Mouse (Mus musculus): ENCODE data around the gene Rasal2.

The Rasal2 gene

DNA sequence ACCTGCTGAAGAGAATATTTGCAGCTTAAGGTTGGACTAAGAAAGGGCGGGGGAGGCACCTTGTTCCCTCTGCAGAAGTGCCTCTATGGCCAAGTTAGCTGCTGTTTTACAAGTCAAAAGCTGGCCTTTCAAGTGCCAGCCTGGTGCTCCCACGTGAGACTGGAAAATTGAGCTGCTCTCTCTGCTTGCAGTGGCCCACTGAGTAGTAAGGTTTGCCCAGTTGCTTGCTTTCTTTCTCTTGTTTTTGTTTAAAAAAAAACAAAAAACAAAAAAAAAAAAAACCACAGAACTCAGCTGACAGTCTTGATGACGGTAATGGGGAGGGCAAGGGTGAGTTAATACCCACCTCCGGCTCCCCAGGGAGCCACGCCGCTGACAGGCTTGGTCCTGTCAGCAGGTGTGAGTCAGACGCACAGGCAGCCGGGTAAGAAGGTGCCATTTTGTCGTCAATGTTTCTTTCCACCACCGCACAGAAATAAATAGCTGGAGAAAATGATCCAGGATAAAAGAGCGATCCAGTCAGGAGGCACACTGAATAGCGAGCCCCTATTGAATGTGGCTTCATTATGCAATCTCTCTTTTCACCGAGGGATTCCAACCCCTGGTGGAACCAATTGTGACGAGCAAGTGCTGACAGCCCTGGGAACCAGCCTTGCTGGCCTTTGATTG is 27.7 kb upstream of the Rasal2 start:
- peak; percentile 73 for DNase-seq (ENCODE audit: low read depth, low spot score)

DNA sequence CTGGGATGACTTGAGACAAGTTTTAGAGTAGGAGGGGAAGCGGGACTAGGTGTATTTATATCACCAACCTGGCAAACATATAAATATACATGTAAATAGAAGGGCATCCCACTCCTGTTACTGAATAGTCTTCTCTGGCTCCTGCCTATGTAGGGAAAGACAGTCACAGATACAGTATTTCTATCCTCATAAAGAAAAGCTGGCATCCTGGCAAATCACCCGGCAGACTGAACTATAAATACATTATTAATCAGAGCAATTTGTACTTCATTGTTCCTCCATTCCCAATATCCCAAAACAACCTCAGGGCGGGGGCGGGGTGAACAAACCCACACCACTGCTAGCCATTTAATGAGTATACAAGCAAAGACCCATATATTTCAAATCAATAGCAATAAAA is 26.7 kb upstream of the Rasal2 start:
- no peak for DNase-seq (ENCODE audit: low read depth, low spot score)

DNA sequence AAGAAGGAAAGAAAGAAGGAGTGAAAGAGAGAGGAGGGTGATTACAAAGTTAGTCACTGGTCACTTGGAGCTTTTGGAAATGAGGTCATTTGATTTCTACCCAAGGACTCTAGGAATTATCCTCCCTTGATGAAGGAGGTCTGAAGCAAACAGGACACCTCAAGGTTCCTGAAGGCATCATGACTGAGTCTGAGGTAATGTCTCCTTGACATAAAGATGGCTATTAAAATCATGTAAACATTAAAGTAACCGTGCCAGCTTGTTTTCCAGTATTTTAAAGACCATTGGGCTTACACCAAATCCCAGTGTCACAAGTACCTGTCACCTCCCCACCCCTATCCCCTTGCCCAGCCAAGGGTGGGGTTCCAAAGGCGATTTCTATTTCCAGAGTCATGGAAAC is 25.9 kb upstream of the Rasal2 start:
- no peak for DNase-seq (ENCODE audit: low read depth, low spot score)

DNA sequence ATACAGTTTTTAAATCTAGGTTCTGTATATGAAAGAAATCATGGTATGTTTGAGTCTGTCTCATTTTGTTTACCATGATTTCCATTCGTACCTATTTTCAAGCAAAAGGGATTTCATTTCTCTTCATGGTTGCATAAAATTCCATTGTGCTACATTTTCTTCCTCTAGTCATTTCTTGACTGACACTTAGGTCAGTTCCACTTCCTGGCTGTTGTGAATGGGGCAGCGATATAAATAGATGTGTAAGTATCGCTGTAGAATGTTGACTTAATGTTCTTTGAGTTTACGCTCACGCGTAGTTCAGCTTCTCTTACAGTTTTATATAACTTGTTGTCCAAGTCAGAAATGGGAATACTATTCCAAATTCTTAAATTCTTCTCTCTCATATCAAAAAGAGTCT is 23.5 kb upstream of the Rasal2 start:
- DNase-seq (ENCODE audit: low read depth, low spot score), result no peak

DNA sequence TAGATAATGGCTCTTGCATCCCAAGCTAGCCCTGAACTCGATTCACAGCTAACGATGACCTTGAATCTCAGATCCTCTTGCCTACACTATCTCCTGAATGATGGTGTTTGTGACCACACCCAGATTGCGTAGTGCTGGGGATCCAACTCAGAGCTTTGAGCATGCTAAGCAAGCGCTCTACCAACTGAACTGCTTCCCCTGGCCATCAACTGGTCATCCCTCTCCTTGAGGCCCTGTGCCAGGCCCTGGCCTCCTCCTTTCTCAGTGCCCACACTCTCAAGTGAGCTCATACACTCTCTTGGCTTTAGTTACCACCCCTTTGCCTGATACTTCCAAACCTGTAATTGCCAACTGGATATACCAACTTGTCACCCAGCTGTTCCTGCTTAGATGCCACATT is 22.0 kb upstream of the Rasal2 start:
- DNase-seq (ENCODE audit: low read depth, low spot score), result peak; percentile 63

DNA sequence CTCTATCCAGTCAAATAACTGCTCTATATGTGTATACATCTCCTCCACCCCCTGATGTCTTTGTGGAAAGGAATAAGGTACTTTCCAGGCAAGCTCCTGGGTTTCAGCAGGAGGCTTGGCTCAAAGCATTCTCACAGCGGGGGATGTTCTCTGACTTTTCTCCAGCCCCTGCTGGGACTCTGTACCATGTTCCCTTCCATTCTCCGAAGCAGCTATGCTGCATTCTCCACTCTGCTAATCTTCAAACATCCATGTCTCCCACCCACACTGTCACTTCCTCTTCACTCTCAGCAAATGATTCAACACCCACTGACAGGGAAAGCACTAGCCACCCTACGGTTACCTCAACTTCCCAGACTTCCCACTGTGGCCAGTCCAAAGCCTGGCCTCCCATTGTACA is 20.9 kb upstream of the Rasal2 start:
- no peak for DNase-seq (ENCODE audit: low read depth, low spot score)

DNA sequence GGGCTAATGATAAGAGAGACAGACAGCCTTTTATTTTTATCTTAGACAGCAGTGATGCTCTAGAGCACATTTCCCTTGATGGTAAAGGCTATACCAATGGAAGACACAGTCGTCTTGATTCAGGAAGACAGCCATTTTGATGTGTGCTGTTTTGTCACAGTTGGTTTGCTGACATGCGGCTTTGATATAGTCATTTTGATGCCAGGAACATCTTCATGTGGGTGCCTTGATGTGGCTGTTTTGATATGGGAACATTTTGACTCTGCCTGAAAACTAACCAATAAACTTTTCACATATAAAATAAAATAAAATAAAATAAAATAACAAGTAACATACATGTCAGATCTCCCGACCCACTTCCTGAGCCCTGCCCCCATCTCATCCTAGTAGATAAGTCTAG is 16.0 kb upstream of the Rasal2 start:
- DNase-seq (ENCODE audit: low read depth, low spot score), result no peak

DNA sequence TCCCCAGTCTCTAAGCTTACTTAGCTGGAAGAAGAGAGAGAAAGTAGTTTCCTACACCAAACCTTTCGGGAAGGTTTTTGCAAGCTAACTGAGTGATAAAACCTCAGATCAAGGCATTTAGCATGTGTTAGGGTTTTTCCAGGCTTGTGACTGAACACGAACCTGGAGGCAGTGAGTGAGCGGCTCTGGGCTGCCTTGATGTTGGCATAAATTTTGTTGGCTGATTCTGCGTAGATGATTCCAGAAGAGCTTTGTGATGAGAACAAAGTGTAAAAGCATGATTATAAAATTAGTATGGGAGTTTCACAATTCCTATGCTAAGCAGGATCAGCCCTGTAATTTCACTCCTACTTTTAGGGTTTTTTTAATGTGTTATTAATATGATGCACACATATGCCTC is 15.2 kb upstream of the Rasal2 start:
- no peak for DNase-seq (ENCODE audit: low read depth, low spot score)

DNA sequence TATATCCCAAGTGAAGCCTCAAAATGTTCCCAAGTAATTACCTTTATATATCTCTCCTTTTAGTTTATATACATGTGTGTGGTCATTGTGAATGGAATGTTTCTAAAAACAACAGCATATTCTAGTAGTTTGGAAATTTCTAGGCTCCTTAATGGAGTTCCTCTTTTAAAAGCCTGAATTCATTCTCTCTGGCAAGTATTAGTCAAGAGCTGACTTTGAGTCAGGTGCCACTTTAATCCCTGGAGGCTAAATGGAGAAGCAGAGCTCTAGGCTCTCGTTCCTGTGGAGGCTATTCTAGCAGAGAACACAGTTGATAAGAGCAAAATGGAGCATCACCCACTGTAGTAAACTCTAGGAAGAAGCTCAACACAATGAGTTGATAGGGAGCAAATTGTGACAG is 14.5 kb upstream of the Rasal2 start:
- no peak for DNase-seq (ENCODE audit: low read depth, low spot score)

DNA sequence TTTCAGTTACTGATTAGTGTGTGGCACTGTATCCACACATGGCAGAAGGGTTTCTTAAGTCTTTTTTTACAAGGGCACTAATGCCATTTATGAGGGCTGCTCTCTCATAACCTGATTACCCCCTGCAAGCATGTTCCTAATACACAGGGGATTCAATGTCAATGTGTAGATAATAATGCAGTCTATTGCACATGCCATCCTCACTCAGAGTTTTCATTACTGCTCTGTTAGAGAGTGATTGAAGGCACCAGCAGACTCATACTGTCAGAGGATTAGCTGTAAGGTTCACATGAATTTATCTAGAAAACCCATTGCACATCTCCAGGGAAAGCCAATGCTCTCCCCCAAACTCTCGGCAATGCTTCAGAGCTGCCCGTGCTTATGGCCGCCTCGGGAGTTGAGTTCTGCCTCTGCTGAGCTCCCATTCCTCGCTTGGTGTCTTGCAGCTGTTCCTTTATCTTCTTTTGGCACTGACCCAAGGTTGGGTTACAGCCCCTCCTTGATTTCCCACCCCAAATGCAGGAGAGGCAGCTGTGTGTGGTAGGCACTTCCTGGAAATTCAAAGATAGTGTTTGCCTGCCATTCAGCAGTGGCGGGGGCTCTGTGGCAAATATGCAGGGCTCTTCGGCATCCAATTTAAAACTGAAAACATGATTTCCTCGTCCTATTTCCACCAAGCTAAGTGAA is 13.5 kb upstream of the Rasal2 start:
- peak; percentile 67 for DNase-seq (ENCODE audit: low read depth, low spot score)

DNA sequence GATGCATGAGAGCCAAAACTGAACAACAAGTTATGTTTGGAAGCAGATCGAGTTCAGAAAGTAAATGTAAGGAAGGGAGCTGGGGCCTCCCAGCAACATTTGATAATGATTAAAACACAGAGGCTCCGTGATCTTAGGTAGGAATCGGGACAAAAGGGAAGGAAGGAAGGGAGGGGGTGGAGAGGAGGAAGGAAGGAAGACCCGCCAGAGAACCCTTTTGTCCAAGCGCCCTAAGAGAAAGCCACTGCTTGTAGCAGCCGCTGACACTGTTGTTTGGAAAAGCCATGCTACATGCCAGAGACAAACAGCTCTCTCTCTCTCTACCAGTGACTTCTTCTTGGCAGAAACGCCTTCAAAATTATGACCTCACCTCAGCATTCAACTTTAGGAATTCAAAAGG is 5.5 kb upstream of the Rasal2 start:
- no peak for DNase-seq (ENCODE audit: low read depth, low spot score)

DNA sequence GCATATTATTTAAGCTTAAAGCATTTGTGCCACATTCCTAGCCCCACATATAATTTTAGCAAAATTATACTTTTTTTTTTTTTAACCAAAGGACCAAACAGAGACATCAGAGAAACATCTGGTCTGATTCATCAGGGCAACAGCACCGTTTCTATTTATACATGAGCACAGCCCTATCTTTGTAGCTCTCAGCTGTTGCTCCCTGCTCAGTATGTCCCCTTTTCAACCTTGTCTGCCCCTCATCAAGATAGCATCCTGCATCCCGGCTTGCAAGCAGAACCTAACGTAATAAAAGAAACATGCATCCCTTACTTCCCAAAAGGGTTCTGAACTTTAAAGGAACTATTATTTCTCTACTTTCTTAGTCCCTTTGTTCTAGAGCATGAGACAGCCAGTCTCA is 5.0 kb upstream of the Rasal2 start:
- no peak for DNase-seq (ENCODE audit: low read depth, low spot score)

DNA sequence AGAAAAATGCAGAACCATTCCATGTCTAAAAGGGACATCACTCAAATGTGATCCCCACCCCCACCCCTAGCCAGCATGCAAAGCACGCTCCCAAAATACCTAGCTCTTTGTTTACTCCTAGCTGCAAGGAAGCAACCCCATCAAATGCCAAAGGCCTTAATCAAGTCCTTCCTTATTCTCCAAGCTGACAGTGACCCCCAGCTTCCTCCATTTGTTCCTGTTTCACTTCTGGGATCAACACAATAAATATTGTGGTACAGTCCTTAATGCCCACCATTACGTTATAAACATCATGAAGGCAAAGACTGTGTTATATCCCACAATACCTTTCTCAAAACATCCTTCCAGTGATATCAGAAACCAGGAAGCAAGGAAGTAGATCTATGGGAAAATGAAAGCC is 4.2 kb upstream of the Rasal2 start:
- DNase-seq (ENCODE audit: low read depth, low spot score), result no peak

DNA sequence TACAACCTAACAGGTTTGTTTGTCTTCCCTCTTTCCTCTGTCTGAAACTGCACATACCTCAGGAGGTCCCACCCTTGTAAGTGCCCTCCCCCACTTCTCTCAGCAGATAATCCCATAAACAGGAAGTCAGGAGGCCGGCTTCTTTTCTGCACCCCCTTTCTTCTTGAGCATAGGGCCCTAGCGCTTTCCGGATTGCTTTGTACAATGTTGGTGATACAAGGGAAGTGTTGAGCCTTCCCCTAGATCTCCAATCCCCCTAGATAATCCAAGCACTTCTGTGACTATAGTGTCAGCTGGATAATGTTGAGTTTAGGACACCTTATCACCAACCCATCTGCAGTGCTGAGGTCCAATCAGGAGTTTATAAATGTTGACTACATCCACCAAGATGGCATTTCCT is 3.4 kb upstream of the Rasal2 start:
- peak; percentile 17 for DNase-seq (ENCODE audit: low read depth, low spot score)

DNA sequence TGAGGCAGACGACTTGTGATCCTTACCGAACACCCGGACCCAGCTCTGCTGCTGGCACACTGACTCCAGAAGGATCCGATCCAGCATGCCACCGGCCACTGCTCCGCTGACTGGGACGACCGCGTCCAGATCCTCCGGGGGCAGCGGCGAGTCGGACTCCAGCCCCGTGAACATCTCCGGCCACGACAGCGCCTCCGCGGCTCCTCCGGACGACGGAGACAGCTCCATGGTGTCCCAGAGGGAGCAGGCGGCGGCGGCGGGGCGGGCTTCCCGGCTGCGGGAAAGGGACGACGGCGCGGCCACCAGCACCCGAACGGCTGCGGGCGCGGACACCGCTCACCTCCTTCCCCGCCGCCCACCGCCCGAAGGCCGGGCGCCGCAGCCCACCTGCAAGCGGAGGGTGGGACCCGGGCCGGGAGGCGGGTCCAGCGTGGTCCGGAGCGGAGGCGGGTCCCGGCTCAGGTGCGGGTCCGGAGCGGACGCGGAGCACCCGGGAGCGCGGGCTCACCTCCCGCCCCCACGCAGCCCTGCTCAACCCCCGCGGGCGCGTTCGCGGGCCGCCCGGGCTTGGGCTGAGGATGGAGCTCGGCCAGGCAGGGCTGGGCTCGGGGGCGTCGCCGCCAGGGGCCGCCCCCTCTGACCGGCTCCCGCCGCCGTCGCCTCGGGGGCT is 549 bp downstream of the Rasal2 start:
- peak; percentile 47 for DNase-seq (ENCODE audit: low read depth, low spot score)

DNA sequence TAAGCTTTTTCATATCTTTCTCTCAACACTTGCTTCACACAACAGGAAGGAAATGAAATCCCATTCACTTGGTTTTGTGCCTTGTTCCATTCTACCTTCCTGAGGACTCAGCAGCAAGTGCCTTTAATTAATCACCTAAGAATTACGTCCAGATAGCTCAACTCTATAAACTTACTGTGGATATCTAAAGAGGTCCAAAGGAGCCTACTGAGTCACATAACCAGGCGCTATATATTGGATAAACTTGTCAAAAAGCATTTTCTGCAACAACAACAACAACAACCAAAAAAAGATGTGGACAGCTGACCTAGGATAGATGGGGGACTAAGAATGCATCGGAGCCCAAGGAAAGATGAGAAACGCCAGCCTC is 1.1 kb downstream of the Rasal2 start:
- no peak for DNase-seq (ENCODE audit: low read depth, low spot score)

DNA sequence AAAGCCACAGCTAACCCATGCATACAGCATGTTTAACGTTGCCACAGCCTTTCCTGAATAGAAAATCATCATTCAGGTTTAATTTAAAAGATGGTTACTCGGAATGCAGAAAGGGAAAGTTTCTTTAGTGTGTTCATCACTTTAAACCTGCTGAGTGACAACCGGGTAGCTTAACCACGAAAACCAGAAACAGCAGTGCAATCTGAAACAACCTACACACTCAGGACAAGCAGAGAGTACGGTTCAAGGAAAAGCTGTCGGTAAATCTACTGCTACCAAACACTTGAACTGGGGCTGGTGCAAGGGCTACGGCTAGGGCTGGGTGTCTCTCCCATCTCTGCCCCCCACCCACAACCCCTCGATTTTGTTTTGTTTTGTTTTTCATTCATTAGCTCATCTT is 1.5 kb downstream of the Rasal2 start:
- DNase-seq (ENCODE audit: low read depth, low spot score), result peak; percentile 1

DNA sequence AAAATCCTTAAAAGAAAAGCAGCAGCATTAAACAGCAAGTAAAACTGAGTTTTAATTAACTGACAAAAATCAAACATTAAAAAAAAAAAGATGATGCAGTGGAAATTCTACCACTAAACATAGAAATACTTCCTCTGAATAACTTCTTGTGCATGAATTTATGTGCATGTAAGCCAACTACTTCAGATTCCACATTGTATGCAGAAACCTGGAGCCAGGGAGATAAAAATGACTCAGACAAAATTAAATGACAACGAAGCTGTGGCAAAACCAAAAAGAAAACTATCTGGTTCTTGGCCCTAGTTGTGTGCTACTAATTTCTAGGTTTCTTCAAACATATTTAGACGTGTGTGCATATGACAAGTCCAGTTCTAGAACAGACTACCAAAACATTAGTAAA is 2.7 kb downstream of the Rasal2 start:
- DNase-seq (ENCODE audit: low read depth, low spot score), result no peak

DNA sequence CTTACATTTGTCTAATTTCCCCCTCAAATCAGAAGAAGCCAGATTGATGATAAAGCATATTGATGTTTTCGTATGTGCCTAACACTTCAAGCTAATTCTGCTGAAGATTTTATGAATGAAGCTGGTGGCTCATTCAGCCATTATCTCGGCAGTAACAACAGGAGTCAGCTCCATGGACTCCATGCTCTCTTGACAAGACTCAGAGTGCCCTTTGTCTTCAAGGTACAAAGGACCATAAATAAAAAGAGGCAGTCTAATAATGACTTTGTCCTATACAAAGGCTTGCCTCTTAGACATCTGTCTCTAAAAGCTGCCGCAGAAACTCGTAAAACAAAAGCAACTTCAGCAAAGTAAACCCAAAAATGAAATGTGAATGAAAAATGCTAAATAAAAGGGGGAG is 24.4 kb downstream of the Rasal2 start:
- DNase-seq (ENCODE audit: low read depth, low spot score), result no peak

DNA sequence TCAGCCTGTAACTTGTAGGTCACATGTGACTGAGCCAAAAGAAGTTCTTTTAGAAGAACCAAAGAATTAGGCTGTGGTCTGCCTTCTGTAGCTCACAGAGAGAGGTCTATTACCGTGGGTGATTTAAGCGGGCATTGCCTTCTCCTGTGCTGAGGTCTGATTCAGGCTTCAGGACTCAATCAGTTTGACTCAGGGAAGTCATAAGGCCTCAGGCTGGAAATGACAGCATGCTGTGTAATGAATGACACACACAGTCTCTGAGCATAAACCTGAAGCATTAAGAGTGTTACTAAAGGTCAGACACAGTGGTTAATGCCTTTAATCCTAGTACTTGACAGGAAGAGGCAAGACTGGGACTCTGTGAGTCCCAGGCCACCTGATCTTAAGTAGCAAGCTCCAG is 31.7 kb downstream of the Rasal2 start:
- DNase-seq (ENCODE audit: low read depth, low spot score), result peak; percentile 10

DNA sequence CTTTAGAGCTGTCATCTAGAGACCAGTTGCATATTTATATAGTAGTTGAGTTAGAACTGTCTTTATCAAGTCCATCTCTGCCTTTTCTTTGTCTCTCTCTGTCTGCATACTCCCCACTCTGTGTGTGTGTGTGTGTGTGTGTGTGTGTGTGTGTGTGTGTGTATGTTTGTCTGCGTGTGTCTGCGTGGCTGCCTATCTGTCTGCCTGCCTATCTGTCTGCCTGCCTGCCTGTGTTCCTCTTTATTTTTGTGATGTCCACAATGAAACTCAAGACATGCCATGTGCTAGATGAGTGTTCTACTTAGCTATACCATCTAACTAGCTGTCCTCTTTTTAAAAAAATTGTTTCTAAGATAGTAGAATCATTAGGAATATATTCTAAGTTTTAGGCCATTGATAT is 42.0 kb downstream of the Rasal2 start:
- DNase-seq (ENCODE audit: low read depth, low spot score), result no peak

DNA sequence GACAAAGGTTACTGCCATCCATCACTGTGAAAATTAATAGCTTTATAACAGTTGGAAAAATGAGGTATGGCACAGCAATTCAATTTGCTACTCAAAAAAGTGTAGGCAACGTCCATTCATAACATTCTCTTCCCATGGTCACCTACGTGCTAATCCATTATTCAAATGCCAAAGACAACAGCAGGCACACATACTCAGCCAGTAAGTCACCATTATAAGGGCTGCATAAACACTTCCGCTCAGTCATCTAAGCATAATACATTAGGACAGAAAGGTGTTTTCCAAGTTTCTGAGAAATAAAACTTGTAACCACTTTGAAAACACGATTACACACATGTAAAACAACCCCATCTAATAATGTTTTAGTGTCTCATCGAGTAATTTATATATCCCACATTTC is 44.1 kb downstream of the Rasal2 start:
- DNase-seq (ENCODE audit: low read depth, low spot score), result no peak

DNA sequence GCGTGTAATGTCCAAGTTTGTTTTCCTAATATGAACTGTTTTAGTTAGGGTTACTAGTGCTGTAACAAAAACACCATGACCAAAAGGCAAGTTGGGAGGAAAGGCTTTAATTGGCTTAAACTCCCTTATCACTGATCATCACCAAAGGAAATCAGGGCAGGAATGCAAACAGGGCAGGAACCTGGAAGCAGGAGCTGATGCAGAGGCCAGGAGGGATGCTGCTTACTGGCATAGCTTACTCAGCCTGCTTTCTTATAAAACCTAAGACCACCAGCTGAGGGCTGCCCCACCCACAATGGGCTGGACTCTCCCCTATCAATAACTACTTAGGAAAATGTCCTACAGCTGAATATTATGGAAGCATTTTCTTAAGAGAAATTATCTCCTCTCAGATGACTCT is 65.7 kb downstream of the Rasal2 start:
- DNase-seq (ENCODE audit: low read depth, low spot score), result no peak

All from ES-CJ7 (cell line).